Mouse (Mus musculus): ENCODE data around the gene Nek10. TPM values are rescaled to one million over a fixed set of nuclear protein-coding genes. Genes with fewer than 3 reads are reported as not detected.
"Not testable (repeated sequence)": the region's sequence is repeated elsewhere in the genome, so short reads cannot be mapped to it uniquely, and the experiment has no call there.

Nek10 gene
- polyA plus RNA-seq, 1 experiment from 2014 or later, result 0.08 TPM

DNA sequence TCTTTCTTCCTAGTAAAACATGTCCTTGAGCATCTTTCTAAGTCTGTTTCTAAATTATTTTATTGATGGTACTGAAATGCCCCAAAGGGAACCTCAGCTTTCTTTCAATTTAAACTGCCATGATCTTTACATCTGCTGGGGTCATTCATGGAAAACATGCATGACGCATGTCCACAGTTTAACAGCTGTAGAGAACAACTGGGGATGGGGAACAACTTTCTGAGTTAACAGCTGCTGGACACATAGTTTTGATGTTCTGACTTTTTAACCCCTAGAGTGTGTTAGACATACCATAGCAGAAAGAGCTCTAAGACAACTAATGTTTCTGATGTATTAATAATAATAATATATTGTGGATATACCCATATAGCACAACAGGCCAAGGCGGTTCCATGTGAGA lies 211.6 kb downstream of the Nek10 start:
- Histone ChIP-seq H3K4me3 (replicated peaks) (no peak overlapping the region), H3K36me3 (no peaks in the 10 kb centered on the region), H3K27me3 (replicated peaks) (no peaks in the 10 kb centered on the region), H3K4me2 (no peak overlapping the region), H3K9ac (replicated peaks) (no peak overlapping the region), H3K4me1 (0 out of 2 replicates have a peak, but pooled peaks cover 3% of the 10 kb centered on the region), H3K27ac (replicated peaks) (no peak overlapping the region), H3K9me3 (replicated peaks) (no peaks in the 10 kb centered on the region; the same call in 1 of the 2 replicates)
- WGBS, result 88% methylated on average over 2 of the region's 2 CpGs
- ATAC-seq (ENCODE audit: low FRiP score), result no peak

- H3K9ac ChIP-seq (replicated peaks); H3K27ac ChIP-seq (replicated peaks); ATAC-seq (ENCODE audit: low FRiP score); H3K27me3 ChIP-seq (replicated peaks); H3K36me3 ChIP-seq; H3K4me1 ChIP-seq; H3K9me3 ChIP-seq (replicated peaks); H3K4me2 ChIP-seq; H3K4me3 ChIP-seq (replicated peaks): not testable (repeated sequence)
- 95% methylated on average over 4 of the region's 4 CpGs for WGBS
These were observed 227.4 kb downstream of the Nek10 start for GRCm38 (mm10) chr14:15030626-15031025.

GRCm38 (mm10) chr14:15034638-15035037 lies 231.4 kb downstream of the Nek10 start:
- H3K27me3 ChIP-seq (replicated peaks); H3K36me3 ChIP-seq; ATAC-seq (ENCODE audit: low FRiP score); H3K4me3 ChIP-seq (replicated peaks); H3K27ac ChIP-seq (replicated peaks); H3K9ac ChIP-seq (replicated peaks); H3K4me2 ChIP-seq; H3K4me1 ChIP-seq; H3K9me3 ChIP-seq (replicated peaks): not testable (repeated sequence)
- WGBS, result 84% methylated on average over 8 of the region's 8 CpGs

- H3K27me3 ChIP-seq (replicated peaks), result no peaks in the 10 kb centered on the region
- H3K9me3 ChIP-seq (replicated peaks), result no peaks in the 10 kb centered on the region
- WGBS, result 83% methylated on average over 4 of the region's 4 CpGs
- H3K4me2 ChIP-seq, result no peak overlapping the region
- H3K9ac ChIP-seq (replicated peaks), result no peak overlapping the region
- no peak overlapping the region for H3K27ac ChIP-seq (replicated peaks)
- ATAC-seq (ENCODE audit: low FRiP score), result no peak
- H3K36me3 ChIP-seq, result no peaks in the 10 kb centered on the region
- no peaks in the 10 kb centered on the region for H3K4me1 ChIP-seq
- no peak overlapping the region for H3K4me3 ChIP-seq (replicated peaks)
These were observed 245.0 kb downstream of the Nek10 start for GRCm38 (mm10) chr14:15048186-15048585.

DNA sequence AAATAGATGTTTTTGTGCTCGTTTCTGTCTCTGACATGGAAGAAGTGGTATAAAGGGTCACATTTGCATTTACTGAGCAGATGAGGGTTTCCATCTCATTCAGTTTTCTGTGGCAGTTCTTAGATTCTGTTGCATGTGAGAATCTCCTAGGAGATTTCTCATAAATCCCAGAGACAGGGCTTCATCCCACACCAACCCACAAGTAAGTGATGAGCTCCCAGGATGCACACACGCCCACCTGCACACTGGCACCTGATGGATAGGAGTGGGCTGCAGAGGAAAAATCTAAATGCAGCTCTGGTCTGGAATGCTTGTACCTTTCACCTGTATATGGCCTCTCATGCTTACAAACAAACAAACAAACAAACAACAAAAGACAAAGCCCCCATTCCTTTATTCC lies 258.3 kb downstream of the Nek10 start:
- Histone ChIP-seq H3K9me3 (replicated peaks) (no peaks in the 10 kb centered on the region), H3K9ac (replicated peaks) (no peak overlapping the region), H3K4me2 (no peak overlapping the region), H3K27ac (replicated peaks) (no peak overlapping the region), H3K36me3 (no peaks in the 10 kb centered on the region), H3K4me3 (replicated peaks) (no peak overlapping the region), H3K27me3 (replicated peaks) (no peaks in the 10 kb centered on the region), H3K4me1 (peaks cover 11% of the 10 kb centered on the region; the same call in 1 of the 2 replicates)
- ATAC-seq (ENCODE audit: low FRiP score), result no peak
- 70% methylated on average over 2 of the region's 2 CpGs for WGBS

Other genes with a start within 250 kb of the Nek10 start
- gene Slc4a7, start 101.1 kb upstream of the Nek10 start, polyA plus RNA-seq (2015; fragmentation: Nextera tagmentation; extraction: Ambion mirVana), result 21.7 and 25.2 TPM in 2 replicates

All from neural tube, embryonic 15.5 days (tissue).